Mouse (Mus musculus) retina, embryonic 14.5 days (tissue): ENCODE measurements around the gene Tnr.

Experiments
- DNase-seq: peaks from one replicate; pipeline ENCODE4 v3.0.0-alpha.2; 2015; ENCODE audit warnings: low spot score

Gene Tnr

GRCm38 (mm10) chr1:159800366-159800765 lies 276.8 kb downstream of the Tnr start:
- DNase-seq, result no peak

GRCm38 (mm10) chr1:159801753-159802152 lies 278.2 kb downstream of the Tnr start:
- DNase-seq, result no peak

DNA sequence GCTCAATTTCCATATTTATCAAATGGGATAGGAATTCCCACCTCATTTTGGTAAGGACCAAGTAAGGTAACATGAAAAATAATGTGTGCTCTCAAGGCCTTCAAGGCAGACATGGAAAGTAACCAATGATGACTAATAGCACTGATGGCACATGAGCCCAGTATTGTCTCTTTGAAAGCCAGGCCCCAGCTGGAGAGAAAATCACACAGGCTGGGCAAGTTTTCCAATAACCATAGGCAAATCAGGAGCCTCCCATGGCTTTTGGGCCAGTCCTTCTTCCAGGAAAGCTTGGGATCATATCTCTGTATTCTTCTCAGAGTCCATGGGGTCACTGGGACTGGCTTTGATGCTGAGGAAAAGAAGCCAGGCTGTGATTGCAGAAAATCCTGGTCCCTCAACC lies 280.1 kb downstream of the Tnr start:
- no peak for DNase-seq

- no peak for DNase-seq
These were observed 285.9 kb downstream of the Tnr start for GRCm38 (mm10) chr1:159809493-159809892.

DNA sequence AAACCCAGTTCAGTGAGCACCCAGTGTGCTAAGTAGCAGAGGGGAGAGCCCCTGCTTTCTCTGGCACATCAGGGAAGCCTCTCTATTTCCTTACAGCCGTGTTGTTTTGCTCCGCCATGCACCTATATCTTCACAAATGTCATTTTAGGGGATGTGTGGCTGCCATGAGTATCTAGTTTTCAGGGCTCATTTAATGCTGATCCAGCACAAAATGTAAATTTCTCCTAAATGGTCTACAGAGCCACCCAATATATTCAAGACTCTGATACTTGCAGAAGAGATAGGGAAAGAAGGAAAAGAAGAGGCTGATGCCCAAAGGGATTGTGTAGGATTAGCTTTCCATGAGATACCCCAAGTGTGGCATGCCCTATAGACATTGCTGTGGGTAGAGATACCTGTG lies 288.2 kb downstream of the Tnr start:
- DNase-seq, result no peak

DNA sequence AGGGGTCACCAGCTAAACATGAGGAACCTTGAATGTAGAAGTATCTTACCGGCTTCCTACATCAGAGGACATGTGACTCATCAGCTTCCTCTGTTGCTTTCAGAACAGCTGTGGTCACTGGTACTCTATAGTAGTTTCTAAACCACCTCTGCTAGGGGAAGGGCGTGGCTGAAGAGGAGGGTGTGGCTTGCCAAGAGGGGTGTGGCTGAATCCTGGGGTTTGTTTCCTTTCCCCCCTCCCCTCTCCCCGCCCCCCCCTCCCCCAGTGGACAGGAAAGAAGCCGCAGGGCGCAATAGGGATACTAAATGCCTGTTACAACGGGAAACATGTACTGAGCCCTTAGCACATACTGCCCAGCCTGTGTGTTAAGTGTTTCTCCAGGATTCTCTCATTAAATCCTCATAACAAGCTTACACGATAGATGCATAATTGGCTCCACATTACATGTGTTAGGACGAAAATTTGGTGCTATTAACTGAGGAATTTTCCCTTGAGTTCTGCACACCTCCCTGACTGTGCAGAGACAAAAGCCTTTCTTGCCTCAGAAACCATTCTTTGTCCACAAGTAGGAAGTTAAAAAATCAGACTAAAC lies 289.3 kb downstream of the Tnr start:
- DNase-seq, result peak; percentile 43

- no peak for DNase-seq
These were observed 290.8 kb downstream of the Tnr start for GRCm38 (mm10) chr1:159814348-159814747.

GRCm38 (mm10) chr1:159816614-159817371 lies 293.2 kb downstream of the Tnr start:
- DNase-seq, result peak; percentile 28

DNA sequence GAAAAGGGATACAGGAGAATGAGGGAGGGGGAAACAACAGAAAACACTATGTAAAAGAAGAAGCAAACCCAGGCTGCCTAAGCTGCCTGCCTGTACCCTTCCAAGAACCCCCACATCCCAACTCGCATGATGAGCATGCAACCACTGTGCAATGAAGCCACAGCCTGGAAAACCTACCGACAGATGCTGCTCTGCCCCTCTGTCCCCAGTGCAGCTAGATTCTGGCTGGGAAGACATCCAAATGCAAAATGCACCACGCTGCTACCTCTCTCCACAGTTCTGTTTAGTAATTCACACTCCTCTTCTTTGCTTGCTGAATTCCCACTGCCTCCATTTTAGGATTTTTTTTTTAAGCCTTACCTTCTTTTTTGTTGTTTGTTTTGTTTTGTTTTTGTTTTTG lies 295.9 kb downstream of the Tnr start:
- no peak for DNase-seq

GRCm38 (mm10) chr1:159822416-159822815 lies 298.8 kb downstream of the Tnr start:
- DNase-seq, result no peak

GRCm38 (mm10) chr1:159828531-159828930 lies 305.0 kb downstream of the Tnr start:
- DNase-seq, result no peak

DNA sequence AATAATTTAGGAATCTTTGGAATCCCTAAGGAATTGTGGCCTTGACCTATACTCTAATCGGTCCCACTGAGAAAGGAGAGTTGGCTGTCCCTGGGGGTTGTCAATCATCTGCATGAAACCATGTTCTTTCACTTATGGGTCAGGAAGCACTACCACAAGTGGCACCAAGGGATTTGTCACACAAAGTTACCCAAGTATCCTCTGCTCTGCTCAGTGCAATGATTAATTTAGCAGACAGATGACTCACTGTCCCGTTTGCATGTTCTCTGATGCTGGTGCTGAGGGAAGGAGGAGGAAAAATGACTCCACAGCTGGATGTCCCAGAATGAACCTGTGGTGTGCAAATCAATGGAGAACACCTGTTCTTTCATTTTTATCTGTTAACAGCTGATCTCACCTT lies 309.6 kb downstream of the Tnr start:
- DNase-seq, result peak; percentile 52

DNA sequence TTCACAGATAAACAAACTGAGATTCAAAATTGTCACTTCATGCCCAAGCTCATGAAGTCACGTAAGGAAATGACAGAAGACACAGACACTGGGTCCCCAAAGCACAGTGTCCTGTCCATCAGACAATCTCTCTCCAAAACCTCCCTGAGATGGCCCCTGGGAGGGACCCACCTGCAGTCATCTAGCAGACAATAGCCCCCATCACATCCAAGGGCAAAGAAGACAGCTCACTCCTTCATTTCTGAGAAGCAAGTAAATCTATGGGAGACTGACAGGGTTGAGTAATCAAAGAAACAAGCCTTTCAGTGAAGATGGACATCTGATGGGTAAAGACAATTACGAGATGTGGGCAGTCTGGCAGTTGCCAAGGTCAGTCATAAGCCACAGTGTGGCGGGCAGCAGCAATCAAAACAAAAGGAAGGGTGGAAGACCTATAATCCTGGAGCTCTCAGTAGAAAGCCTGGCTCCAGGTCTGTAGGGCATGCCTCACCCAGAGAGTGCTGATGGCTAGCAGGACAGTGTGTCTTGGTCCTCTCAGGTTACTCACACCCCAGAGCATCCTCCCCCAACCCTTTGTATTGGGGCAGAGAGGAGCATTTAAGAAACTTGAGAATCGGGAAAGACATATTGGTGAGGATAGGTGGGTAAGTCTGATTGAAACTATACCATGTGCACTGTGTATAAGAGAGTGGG lies 310.2 kb downstream of the Tnr start:
- no peak for DNase-seq

DNA sequence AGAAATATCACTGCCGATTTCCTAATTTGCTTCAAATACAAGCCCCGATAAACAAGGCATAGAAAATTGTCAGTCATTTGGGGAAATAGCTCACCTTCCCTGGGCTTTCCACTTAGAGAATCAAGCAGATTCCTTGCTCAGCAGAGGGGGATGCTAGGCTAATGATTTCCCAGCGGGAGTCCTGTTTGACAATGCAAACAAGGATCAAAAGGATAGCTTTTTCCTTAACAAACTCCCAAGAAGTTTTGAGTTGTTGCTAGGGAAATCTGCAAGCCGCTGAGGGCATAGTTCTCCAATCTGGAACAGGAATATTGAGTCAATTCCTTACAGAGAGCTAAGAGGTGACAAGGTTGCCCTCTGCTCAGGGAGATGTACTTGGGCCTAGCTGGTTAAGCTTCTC lies 311.6 kb downstream of the Tnr start:
- DNase-seq, result peak; percentile 55

DNA sequence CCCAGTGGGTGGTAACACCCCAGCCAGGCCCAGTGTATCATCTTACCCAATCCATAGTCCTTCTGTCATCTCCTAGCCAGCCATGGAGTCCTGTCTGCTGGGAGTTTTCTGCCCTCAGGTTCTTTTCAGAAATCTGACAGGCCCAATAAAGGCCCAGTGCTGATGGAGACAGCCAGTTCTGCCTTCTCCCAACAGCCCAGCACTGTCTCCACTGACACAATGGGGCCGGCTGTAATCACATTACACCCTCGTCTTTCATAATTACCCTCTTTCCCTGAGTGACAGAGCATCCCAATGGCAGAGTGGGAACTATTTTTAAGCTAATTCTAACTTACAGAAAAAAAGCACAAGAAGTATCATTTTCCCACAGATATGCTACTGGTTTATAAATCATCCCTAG lies 316.8 kb downstream of the Tnr start:
- DNase-seq, result no peak

DNA sequence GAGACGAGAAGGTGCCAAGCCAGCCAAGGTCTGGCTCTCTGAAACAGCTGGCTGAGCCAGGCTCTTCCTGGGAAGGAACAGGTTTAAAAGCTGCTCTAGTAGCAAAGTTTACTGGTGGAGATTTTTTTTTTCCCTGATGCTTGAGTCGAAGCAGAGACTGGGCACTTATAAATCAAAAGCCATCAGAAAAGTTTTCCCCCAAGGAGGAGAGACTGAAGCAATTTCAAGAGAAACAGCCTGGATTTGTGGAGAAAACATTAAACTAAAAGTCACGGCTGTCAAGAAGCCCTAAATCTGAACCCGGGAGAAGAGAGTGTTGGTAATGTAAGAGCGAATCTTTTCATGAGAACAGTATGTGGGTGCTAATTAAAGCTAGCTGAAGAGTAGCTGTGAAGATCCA lies 319.3 kb downstream of the Tnr start:
- no peak for DNase-seq

- DNase-seq, result no peak
These were observed 328.5 kb downstream of the Tnr start for GRCm38 (mm10) chr1:159852088-159852487.

- no peak for DNase-seq
These were observed 330.7 kb downstream of the Tnr start for GRCm38 (mm10) chr1:159854261-159854660.

DNA sequence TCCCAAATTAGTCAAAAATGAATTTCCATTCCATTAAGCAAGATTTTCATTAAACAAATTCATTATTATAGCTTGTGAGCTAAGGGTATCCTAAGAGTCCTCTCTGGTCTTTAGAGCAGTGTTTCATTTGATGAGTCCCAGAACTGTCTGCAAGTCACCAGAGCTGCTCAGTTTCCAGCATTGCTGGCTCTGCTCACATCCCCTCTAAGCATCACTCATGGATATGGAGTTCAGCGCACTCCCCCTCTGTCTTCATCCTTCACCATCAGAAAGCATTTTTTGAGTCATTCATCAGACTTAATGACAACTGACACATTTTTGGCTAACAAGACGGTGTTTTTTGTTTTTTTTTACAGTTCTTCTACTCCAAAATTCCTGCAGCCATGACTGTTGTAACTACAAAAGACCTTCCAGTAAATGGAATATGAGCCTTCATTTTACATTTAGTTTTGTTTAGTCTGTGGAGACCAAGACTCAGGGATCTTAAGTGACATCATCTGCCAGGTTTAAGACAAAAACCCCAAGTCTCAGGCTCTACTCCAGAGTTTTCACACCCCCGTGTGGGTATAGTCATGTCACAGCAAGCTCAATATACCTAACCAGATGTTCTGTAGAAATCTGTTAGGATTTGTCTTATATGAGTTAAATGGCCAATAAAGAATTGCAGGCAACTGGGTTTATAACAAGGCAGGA lies 338.4 kb downstream of the Tnr start:
- no peak for DNase-seq

DNA sequence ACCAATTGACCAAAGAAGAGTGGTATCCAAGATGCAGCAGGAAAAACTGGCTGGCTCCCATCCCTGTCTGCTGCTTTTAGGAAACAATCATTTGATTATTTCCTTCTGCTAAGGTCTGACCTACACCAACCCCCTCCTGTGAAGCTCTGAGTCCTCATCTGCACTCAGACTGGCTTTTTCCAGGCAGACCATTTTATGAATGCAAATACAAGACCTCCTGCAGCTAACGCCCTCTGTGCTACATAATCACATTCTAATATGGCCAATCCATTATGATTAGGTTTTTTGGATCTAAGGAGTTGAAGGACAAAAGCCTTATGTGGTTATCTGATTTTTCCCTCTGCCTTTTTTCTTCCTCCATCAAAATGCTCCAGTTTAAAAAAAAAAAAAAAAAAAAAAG lies 342.1 kb downstream of the Tnr start:
- DNase-seq, result peak; percentile 19

DNA sequence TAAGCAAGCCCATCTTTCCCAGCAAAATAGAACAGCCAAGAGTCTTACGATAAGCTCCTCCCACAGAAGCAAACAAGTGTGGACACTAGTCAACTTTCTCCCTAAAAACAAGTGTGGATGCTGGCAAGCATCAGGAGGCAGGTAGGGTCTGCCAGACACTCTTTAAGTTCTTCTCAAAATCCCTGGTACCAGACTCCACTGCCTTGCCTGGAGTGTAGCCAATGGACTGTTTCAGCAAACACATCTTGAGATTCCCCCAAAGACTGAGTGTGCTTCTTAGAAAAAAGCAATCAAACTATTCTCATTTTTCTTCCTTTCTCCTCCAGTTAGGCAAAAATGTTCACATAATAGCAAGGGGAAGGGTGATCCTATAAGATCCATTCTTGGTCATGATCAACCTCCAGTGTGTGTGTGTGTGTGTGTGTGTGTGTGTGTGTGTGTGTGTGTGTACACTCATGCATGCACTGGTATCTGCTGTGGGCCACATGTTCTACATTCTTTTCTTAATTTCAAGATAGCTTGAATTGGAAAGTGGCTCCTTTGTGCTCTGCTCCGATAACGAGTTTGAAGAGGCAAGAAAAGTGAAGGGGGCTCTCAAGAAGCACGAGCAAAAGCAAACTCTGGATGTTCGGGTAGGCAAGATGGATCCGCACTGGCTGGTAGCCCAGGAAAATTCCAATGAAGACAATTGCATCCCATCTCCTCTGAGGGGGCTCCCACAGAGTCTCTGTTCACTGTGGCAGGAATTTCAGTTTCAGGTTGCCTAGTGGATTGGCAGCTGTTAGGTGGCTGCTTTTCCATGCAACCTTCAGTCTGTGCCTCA lies 346.3 kb downstream of the Tnr start:
- DNase-seq, result no peak

- no peak for DNase-seq
These were observed 349.3 kb downstream of the Tnr start for GRCm38 (mm10) chr1:159872866-159873265.
